Mouse (Mus musculus) hindbrain, embryonic 16.5 days (tissue): ENCODE measurements around the gene Vapb. TPM values are rescaled to one million over a fixed set of nuclear protein-coding genes. Genes with fewer than 3 reads are reported as not detected.
A peak's percentile ranks its signal among the peaks of the same experiment; 100 is the strongest.

Experiments
- ATAC-seq: fragments of 200-750 bp; cut with Nextera tagmentation; 2 replicates; pipeline ENCODE4 v1.8.0; 2017; ENCODE audit warnings: moderate TSS enrichment, moderate library complexity
- H3K27ac ChIP-seq: fragments of 300-500 bp; sonication (generic); 2 replicates; pipeline ENCODE4 v1.5.1; 2014; ENCODE audit warnings: low read depth, mild to moderate bottlenecking, control low read depth, low read length, moderate library complexity
- H3K27me3 ChIP-seq: fragments of 300-500 bp; sonication (generic); replicated peaks from 2 replicates; pipeline ENCODE4 v1.6.1; 2014; ENCODE audit warnings: low read length; ENCODE audit not compliant: control insufficient read depth, insufficient read depth
- H3K36me3 ChIP-seq: fragments of 300-500 bp; sonication (generic); 2 replicates; pipeline ENCODE4 v1.6.1; 2014; ENCODE audit warnings: mild to moderate bottlenecking, low read length, moderate library complexity, mixed read lengths; ENCODE audit not compliant: control insufficient read depth, insufficient read depth
- H3K4me1 ChIP-seq: fragments of 300-500 bp; sonication (generic); 2 replicates; pipeline ENCODE4 v1.6.1; 2014; ENCODE audit warnings: low read depth, low read length; ENCODE audit not compliant: control insufficient read depth, insufficient read depth
- H3K4me2 ChIP-seq: fragments of 300-500 bp; sonication (generic); 2 replicates; pipeline ENCODE4 v1.6.1; 2014; ENCODE audit warnings: mild to moderate bottlenecking, low read length, control low read depth, moderate library complexity
- H3K4me3 ChIP-seq: fragments of 300-500 bp; sonication (generic); 2 replicates; pipeline ENCODE4 v1.5.1; 2014; ENCODE audit warnings: mild to moderate bottlenecking, low read length, control low read depth, moderate library complexity
- H3K9ac ChIP-seq: fragments of 300-500 bp; sonication (generic); 2 replicates; pipeline ENCODE4 v1.6.1; 2014; ENCODE audit warnings: low read depth, mild to moderate bottlenecking, control low read depth, low read length, moderate library complexity
- H3K9me3 ChIP-seq: fragments of 300-500 bp; sonication (generic); 2 replicates; pipeline ENCODE4 v1.6.1; 2014; ENCODE audit warnings: mild to moderate bottlenecking, low read length, moderate library complexity; ENCODE audit not compliant: control insufficient read depth
- WGBS: fragments of 180-500 bp; shearing (Covaris S2); extraction: QIAGEN DNeasy Blood & Tissue Kit; methylation state at CpG from one replicate; pipeline ENCODE4 v1.1.7; 2014; 5-methylcytosine and 5-hydroxymethylcytosine counted together
- polyA plus RNA-seq: library from polyadenylated mRNA; unstranded; fragments of >200 nt; fragmentation: Nextera tagmentation; extraction: Ambion mirVana; gene quantifications from 2 replicates; pipeline ENCODE4 v1.2.1, GENCODE M21; 2015

Gene Vapb
- polyA plus RNA-seq, 1 experiment from 2014 or later: 22.1 TPM

DNA sequence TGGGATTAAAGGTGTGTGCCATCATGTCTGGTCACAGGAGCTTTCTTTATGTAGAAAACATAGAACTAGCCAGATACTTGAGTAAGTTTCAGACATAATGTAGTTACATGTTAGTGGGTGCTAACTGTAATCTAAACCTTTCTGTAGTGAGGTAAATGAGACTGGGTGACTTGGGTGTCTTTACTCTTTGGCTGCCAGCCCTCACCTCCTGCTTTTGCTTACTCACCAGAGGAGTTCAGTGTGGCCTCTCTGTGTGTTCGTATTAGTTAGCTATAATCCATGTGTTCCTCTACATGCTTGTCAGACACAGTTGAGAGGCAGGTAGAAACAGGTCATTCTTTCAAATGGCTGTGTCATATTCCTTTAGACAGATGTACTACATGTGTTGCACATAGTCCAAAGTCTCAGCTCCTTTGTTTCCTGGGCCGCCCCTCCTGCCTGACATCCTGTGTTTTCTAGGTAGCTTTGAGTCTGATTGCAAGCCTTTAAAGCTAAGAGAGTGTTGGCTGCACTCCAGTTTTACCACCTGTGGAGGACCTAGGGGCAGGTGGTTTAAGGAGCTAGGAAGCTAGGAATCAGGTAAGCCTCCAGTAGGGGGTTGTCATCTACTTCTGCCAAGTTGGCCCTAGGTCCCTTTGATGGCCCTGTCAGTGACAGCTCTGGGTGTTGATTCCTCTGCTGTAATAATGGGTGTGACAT, 11.8 kb downstream of the Vapb start:
- no peaks in the 10 kb centered on the region for H3K4me1 ChIP-seq
- H3K27me3 ChIP-seq: no peaks in the 10 kb centered on the region
- ATAC-seq: no peak
- WGBS: 95% methylated on average over 2 of the region's 2 CpGs
- H3K27ac ChIP-seq: no peak overlapping the region
- H3K9me3 ChIP-seq: peaks cover 10% of the 10 kb centered on the region
- peaks cover 5% of the 10 kb centered on the region; the same call in 1 of the 2 replicates for H3K36me3 ChIP-seq
- no peak overlapping the region for H3K4me3 ChIP-seq
- H3K4me2 ChIP-seq: no peak overlapping the region
- H3K9ac ChIP-seq: no peak overlapping the region

DNA sequence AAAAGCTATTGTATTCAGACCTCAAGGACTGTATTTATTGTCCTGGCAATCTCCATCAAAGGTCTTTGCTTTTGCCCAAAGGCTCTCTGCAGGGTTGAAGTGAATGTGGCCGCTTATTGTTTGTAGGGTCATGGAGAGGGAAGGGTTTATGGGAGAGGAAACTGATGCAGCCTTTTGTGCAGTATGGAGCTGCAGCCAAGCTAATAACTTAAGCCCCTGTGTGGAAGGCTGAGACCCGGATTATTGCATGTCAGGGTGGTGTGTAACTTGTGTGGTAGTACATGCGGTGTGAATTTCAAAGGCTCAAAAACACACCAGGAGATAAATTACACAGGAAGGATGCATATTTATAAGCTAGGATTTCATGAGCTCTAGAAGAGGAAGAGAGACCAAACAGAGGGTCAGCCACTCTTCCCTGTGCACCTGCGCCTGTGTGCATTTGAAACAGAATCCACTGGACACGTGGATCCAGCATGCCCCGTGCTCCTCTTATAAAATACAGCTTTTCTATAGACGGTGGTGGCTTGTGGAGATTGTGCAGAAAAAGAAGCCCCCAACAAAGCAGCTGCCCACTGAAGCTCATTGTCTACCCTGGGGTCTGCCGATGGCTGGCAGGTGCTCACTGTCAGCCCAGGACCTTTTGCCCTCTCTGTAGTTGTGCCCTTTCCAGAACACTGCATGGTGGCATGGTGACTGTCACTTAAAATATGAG, 18.3 kb downstream of the Vapb start:
- H3K36me3 ChIP-seq: no peaks in the 10 kb centered on the region
- 26% methylated on average over 8 of the region's 8 CpGs for WGBS
- H3K9ac ChIP-seq: no peak overlapping the region
- no peak overlapping the region for H3K27ac ChIP-seq
- no peak overlapping the region for H3K4me3 ChIP-seq
- no peaks in the 10 kb centered on the region for H3K27me3 ChIP-seq
- peaks cover 10% of the 10 kb centered on the region for H3K4me1 ChIP-seq
- no peak overlapping the region for H3K4me2 ChIP-seq
- ATAC-seq: peak; percentile 45; the same call in 1 of the 2 replicates
- no peaks in the 10 kb centered on the region for H3K9me3 ChIP-seq

DNA sequence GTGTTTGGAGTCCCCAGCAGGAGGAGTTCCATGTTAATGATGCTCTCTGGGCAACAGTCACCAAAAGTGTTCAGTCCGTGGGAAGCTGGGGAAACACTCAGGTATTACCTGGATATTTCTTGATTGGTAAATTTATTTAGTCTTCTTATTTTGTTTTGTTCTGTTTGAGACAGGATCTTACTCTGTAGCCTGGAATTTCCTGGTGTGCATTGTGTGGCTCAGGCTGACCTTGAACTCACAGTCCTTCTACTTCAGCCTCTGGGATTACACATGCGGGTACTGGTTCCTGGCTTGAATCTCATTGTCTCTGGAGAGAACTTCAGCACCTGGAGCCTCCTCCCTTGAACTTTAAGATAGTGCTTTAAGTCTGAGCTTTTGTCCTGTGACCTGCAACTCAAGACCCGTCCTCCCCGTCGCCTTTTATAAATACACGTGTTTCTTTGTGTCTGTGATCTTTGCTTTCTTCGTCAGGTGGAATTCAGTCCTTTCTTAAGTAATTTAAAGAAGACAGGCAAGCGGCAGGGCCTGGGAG, 20.4 kb downstream of the Vapb start:
- Histone ChIP-seq H3K4me2 (no peak overlapping the region), H3K27ac (no peak overlapping the region), H3K36me3 (no peaks in the 10 kb centered on the region), H3K4me3 (no peak overlapping the region), H3K9me3 (no peaks in the 10 kb centered on the region), H3K4me1 (peaks cover 10% of the 10 kb centered on the region), H3K27me3 (no peaks in the 10 kb centered on the region), H3K9ac (no peak overlapping the region)
- 86% methylated on average over 8 of the region's 8 CpGs for WGBS
- ATAC-seq: no peak

DNA sequence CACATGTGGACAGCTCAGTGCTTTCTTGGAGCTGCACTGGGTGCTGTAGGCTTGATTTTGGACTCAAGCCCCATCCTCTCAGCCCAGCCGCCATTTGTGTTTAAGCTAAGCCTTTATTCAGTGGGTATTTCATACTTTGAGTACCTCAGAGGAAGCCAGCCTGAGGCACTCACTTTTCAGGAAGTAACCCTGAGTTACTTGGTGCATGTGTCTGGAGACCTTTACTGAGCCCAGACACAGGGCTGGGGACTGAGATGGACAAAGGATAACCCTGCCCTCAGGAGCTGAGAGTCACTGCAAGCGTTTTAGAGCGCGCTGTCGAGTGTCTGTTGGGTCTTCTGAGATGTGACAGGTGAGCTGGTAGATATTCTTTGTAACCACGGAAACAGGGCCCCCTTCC, 23.3 kb downstream of the Vapb start:
- no peak overlapping the region for H3K4me2 ChIP-seq
- H3K9ac ChIP-seq: no peak overlapping the region
- no peak overlapping the region for H3K4me3 ChIP-seq
- no peak overlapping the region for H3K27ac ChIP-seq
- ATAC-seq: no peak
- H3K27me3 ChIP-seq: no peaks in the 10 kb centered on the region
- H3K4me1 ChIP-seq: peaks cover 11% of the 10 kb centered on the region
- 75% methylated on average over 6 of the region's 6 CpGs for WGBS
- H3K9me3 ChIP-seq: no peaks in the 10 kb centered on the region
- no peaks in the 10 kb centered on the region for H3K36me3 ChIP-seq

DNA sequence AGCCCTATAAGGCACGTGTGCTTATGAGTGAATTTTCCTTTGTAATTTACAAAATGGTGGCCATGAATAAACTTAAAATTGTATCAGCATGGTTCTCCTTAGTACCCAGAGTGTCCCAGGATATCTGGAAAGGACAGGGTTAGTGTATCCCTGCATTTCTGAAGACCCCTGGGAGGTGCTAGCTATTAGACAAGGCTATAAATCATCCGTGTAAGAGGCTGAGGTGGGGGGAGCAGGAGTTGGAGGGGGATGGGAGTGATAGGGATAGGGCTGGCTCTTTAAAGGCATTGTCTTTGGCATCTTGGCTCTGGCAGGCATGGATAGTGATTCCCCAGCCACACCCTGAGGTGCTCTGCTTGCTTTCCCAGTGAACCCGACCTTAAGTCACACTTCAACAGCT, 27.3 kb downstream of the Vapb start:
- Histone ChIP-seq H3K4me3 (no peak overlapping the region), H3K4me1 (peaks cover 17% of the 10 kb centered on the region), H3K9ac (no peak overlapping the region), H3K27me3 (no peaks in the 10 kb centered on the region), H3K9me3 (no peaks in the 10 kb centered on the region), H3K4me2 (no peak overlapping the region), H3K27ac (no peak overlapping the region; the same call in 1 of the 2 replicates), H3K36me3 (no peaks in the 10 kb centered on the region)
- WGBS: 33% methylated on average over 3 of the region's 3 CpGs
- peak; percentile 16; the same call in 1 of the 2 replicates for ATAC-seq

DNA sequence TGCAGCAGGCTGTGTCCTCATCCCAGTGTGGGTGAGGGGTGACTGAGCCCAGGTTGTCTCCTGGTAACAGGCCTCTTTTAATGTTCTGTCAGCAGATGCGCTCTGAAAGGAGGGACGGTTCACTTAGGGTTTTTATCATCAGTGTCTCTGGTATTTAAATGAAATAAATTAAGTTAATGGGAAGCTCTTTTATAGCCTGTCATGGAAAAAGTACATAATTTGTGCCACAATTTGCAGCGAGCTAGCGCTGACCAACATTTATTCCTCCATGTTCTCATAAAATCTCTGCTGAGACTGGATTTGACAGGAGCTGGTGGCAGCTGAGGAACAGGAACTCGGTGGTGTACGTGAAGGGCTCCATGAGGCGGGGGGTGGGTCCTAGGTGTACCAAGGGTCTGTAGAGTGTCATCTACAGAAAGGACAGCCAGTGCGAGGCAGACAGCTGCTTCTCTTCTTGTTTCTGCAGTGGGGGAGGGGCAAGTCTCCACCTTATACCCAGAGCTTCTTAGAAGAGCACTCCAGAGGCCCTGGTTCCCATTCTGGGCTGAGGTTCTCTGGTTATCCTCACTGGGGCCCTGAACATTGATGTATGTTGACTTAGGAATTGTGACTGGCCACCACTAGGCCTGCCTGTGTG, 30.8 kb downstream of the Vapb start:
- Histone ChIP-seq H3K27ac (no peak overlapping the region), H3K4me1 (peaks cover 20% of the 10 kb centered on the region), H3K36me3 (no peaks in the 10 kb centered on the region), H3K4me2 (no peak overlapping the region), H3K9ac (no peak overlapping the region), H3K27me3 (no peaks in the 10 kb centered on the region), H3K9me3 (no peaks in the 10 kb centered on the region), H3K4me3 (no peak overlapping the region)
- WGBS: 56% methylated on average over 8 of the region's 8 CpGs
- ATAC-seq: peak; percentile 24; the same call in 1 of the 2 replicates

DNA sequence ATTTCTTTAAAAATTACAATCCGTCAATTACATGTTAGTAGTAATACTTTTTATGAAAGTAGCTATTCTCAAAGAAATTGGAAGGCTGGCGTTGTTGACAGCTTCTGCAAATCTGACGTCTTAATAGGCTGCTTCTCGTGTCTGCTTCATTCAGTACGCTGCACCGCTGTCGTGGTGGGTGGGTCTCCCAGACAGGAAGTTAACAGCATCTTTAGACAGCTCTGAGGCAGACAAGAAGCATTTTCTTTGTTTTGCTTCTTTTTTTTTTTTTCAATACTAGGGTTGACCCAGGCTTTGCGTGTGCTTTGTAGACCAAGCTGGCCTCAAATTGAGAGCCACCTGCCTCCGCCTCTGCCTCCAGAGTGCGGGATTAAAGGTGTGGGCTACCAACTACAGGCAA, 31.9 kb downstream of the Vapb start:
- no peaks in the 10 kb centered on the region for H3K36me3 ChIP-seq
- H3K27me3 ChIP-seq: no peaks in the 10 kb centered on the region
- no peak overlapping the region for H3K9ac ChIP-seq
- H3K9me3 ChIP-seq: no peaks in the 10 kb centered on the region
- WGBS: 57% methylated on average over 10 of the region's 10 CpGs
- H3K4me1 ChIP-seq: peaks cover 20% of the 10 kb centered on the region
- no peak overlapping the region for H3K4me3 ChIP-seq
- no peak overlapping the region for H3K27ac ChIP-seq
- H3K4me2 ChIP-seq: no peak overlapping the region
- ATAC-seq: no peak

DNA sequence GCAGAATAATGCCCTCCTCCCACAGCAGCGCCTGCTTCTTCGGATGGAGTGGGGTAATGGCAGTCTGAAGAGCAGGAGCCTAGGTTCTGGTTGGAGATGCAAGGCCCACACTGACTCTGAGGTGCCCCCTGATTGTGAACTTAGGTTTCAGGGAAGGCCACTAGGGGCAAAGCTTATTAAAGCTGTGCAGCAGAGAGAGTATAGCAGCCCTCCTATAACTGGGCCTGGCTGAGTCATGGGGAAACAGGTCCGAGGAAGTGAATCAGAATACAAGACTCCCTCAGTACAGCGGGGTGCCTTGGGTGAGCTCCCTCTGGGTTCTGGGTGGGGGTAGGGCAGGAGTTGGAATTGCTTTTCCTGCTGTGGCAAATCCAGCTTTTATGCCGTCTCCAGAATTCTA, 33.3 kb downstream of the Vapb start:
- no peak overlapping the region for H3K4me3 ChIP-seq
- H3K4me1 ChIP-seq: peaks cover 14% of the 10 kb centered on the region
- no peak overlapping the region for H3K9ac ChIP-seq
- no peak for ATAC-seq
- 59% methylated on average over 5 of the region's 5 CpGs for WGBS
- 0 out of 2 replicates have a peak overlapping the region, but pooled peaks have one; percentile 0 for H3K27ac ChIP-seq
- H3K36me3 ChIP-seq: no peaks in the 10 kb centered on the region
- H3K4me2 ChIP-seq: no peak overlapping the region
- H3K9me3 ChIP-seq: no peaks in the 10 kb centered on the region
- H3K27me3 ChIP-seq: no peaks in the 10 kb centered on the region

DNA sequence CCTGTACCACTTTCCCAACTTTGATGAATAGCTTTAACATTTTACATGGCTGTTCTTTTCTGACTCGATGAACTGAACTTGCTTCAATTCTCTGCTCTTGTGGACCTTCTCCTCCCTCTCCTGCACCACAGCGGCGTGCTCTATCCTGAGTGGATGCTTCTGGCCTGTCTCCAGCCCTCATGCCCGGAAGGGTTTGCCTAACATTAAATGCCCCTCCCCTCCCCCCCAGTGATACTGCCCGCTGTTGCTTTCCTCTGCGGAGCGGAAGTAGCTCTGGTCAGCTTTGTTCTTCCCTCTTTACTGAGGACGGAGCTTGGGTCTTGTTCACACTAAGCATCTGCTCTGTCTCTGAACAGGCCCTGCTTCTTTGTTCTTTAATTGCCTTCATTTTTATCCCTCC, 34.4 kb downstream of the Vapb start:
- no peak overlapping the region for H3K27ac ChIP-seq
- no peak overlapping the region for H3K4me3 ChIP-seq
- H3K4me1 ChIP-seq: peaks cover 10% of the 10 kb centered on the region
- no peaks in the 10 kb centered on the region for H3K9me3 ChIP-seq
- no peak overlapping the region for H3K9ac ChIP-seq
- no peak for ATAC-seq
- H3K27me3 ChIP-seq: no peaks in the 10 kb centered on the region
- 32% methylated on average over 8 of the region's 8 CpGs for WGBS
- no peak overlapping the region for H3K4me2 ChIP-seq
- no peaks in the 10 kb centered on the region for H3K36me3 ChIP-seq
